Mouse (Mus musculus) kidney, adult 11 months (tissue): ENCODE results near the gene Sucla2.
"Not testable (repeated sequence)": the region's sequence is repeated elsewhere in the genome, so short reads cannot be mapped to it uniquely, and the experiment has no call there.

Source experiments
- DNase-seq: peaks from one replicate; pipeline ENCODE4 v3.0.0; 2022

The Sucla2 gene

GRCm38 (mm10) chr14:73524136-73524535 is 983 bp upstream of the Sucla2 start:
- DNase-seq, result no peak

- DNase-seq, result not testable (repeated sequence)
Measured at GRCm38 (mm10) chr14:73528661-73529060, 3.5 kb downstream of the Sucla2 start.

GRCm38 (mm10) chr14:73533755-73534465 is 8.8 kb downstream of the Sucla2 start:
- DNase-seq, result no peak

GRCm38 (mm10) chr14:73535641-73536040 is 10.5 kb downstream of the Sucla2 start:
- no peak for DNase-seq

GRCm38 (mm10) chr14:73543781-73544180 is 18.7 kb downstream of the Sucla2 start:
- no peak for DNase-seq

- no peak for DNase-seq
Measured at GRCm38 (mm10) chr14:73547034-73547433, 21.9 kb downstream of the Sucla2 start.

GRCm38 (mm10) chr14:73548051-73548450 is 22.9 kb downstream of the Sucla2 start, which contains the start of gene Nudt15:
Nudt15 (minus strand) TSS chr14:73548242.
- DNase-seq, result no peak

- peak; percentile 25 for DNase-seq
Measured at GRCm38 (mm10) chr14:73550291-73550690, 25.2 kb downstream of the Sucla2 start.

GRCm38 (mm10) chr14:73550732-73551131 is 25.6 kb downstream of the Sucla2 start:
- no peak for DNase-seq

- no peak for DNase-seq
Measured at GRCm38 (mm10) chr14:73551164-73551563, 26.0 kb downstream of the Sucla2 start.

- peak; percentile 92 for DNase-seq
Measured at GRCm38 (mm10) chr14:73552341-73553121, 27.4 kb downstream of the Sucla2 start.

GRCm38 (mm10) chr14:73553122-73553696 is 28.1 kb downstream of the Sucla2 start:
- DNase-seq, result no peak

GRCm38 (mm10) chr14:73569831-73570230 is 44.7 kb downstream of the Sucla2 start:
- DNase-seq, result not testable (repeated sequence)

GRCm38 (mm10) chr14:73571143-73571542 is 46.0 kb downstream of the Sucla2 start:
- no peak for DNase-seq

GRCm38 (mm10) chr14:73574053-73574452 is 48.9 kb downstream of the Sucla2 start:
- no peak for DNase-seq

- DNase-seq, result no peak
Measured at GRCm38 (mm10) chr14:73576336-73576735, 51.2 kb downstream of the Sucla2 start.

GRCm38 (mm10) chr14:73588080-73588479 is 63.0 kb downstream of the Sucla2 start:
- no peak for DNase-seq

- DNase-seq, result no peak
Measured at GRCm38 (mm10) chr14:73592166-73592565, 67.0 kb downstream of the Sucla2 start.

GRCm38 (mm10) chr14:73599720-73600119 is 74.6 kb downstream of the Sucla2 start:
- DNase-seq, result no peak

- no peak for DNase-seq
Measured at GRCm38 (mm10) chr14:73607732-73608131, 82.6 kb downstream of the Sucla2 start.

GRCm38 (mm10) chr14:73608668-73609481 is 83.8 kb downstream of the Sucla2 start:
- no peak for DNase-seq

GRCm38 (mm10) chr14:73614961-73615360 is 89.8 kb downstream of the Sucla2 start:
- DNase-seq, result not testable (repeated sequence)

GRCm38 (mm10) chr14:73620880-73621279 is 95.8 kb downstream of the Sucla2 start:
- DNase-seq, result no peak
